Mouse (Mus musculus) gastrocnemius, postnatal 14 days (tissue): Measurements from ENCODE around the gene Pin1. TPM values are rescaled to one million over a fixed set of nuclear protein-coding genes. Genes with fewer than 3 reads are reported as not detected.
"Not testable (repeated sequence)": the region's sequence is repeated elsewhere in the genome, so short reads cannot be mapped to it uniquely, and the experiment has no call there.

Experiments used
- DNase-seq: peaks from one replicate; pipeline ENCODE4 v3.0.0; 2021; ENCODE audit warnings: mixed read lengths
- intact Hi-C: fragments of 180-260 bp; cut with DNase I; formaldehyde crosslinking; loops from one replicate; pipeline ENCODE4 v1.15.1; 2025; ENCODE audit warnings: low total_unique reads
- long read RNA-seq, 2 experiments: library from polyadenylated mRNA; stranded (forward); transcript quantifications; one replicate each; pipeline ENCODE4 v2.0.0; 2021
- total RNA-seq, 2 experiments: library from RNA; stranded (reverse); gene quantifications; 2 replicates each; pipeline ENCODE4 v1.2.3; 2021

Pin1 gene
- total RNA-seq: 10 to 100 TPM; 14.6 to 15.5 TPM
- long read RNA-seq, experiment 1, transcript Pin1-201 (4 exons, 3,843 nt): major isoform, 83 of 100 reads
- long read RNA-seq, experiment 1, partial matches to known transcripts: 8 of 100 reads
- long read RNA-seq, experiment 1, other reads (novel, unspliced or antisense): 9 of 100 reads
- long read RNA-seq, experiment 2, transcript Pin1-201 (4 exons, 3,843 nt): major isoform, 79 of 96 reads
- long read RNA-seq, experiment 2, partial matches to known transcripts: 0 of 96 reads
- long read RNA-seq, experiment 2, other reads (novel, unspliced or antisense): 17 of 96 reads

DNA sequence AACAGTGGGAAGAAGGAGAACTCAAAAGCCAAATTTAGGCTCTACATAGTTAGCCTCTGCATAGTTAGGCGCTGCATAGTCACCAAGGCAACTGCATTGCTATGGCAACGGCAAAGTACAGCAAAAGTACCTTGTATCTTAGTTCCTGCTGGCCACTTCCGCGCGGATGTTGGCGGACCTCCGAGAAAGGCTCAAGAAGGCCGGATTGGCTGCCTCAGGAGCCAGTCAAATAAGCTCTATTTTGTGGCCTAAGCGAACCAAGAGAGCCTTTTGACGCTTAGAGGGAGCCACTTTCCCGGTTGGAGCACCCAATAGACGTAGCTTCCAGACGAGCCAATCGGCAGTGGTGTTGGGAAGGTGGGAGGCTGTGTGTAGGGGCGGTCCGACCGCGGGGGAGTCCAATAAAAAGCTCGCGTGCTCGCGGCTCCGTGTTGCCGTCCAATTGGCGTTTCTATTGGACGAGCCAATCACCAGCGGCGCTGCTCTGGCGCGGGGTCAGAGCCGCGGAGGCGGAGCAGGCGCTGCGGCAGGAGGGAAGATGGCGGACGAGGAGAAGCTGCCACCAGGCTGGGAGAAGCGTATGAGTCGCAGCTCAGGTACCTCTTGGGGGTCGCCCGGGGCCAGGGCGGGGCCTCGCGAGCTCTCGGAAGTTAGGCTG lies at the start of gene Pin1:
Gene Pin1, plus strand, starts transcription at position 494 of the 658 bp plus-strand sequence.
- intact Hi-C loops: no loop called here

DNA sequence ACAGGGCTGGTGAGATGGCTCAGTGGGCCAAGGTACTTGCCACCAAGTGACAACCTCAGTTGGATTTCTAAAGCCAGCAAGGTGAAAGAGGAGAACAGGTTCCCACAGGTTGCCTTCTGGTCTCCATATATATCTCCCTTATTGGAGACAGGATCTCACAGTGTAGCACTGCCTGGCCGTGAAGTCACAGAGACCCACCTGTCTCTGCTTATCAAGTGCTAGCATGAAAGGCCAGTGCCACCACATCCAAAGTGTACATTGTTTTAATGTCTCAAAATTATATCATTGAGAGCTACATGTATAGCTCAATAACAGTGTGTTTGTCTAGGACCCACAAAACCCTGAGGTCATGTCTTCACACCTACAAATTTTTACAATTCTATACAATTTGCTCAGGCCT lies 45.6 kb upstream of the Pin1 start:
- DNase-seq: no peak
- intact Hi-C loops: no loop called here

More for the DNA sequence above, at the start of gene Pin1:
- peak; percentile 98 for DNase-seq

DNA sequence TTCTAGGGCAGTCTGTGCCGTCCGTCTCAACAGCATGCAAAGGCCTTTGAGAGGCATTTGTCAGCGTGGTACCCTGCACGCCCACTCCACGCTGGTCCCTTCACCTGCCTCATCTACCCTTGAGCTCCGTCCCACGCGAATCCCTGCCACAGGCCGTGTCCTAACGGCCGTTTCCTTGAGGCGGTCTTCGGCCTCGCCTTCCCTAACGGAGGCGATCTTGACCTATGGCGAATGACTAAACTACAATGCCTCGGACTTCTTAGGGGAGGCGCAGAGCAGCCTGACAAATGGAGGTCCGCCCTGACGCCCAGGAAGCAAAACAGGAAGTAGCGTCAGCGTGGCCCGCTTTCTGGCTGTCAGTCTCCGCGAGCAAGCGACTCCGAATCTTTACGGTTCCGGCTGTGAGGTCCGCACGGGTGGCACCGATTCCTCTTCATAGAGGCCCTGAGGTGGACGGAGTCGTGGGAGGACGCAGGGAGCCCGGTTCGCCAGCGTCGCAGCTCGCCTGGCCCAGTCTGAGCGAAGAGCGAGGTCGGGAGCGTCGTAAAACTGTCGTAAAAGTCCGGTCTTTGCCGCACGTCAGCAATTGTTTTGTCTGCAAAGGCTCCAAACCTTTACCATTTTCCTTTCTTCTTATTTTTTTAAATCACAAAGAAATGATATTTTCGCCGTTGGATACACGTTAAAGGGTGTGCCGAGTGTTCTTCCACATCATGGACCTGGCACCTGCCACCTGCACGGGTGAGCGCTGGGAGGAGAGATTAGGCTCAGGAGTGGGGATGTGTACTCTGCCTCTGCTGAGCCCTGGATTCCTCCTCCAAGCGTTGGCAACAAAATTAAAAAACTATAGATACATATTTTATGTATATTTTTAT lies 44.6 kb upstream of the Pin1 start:
- peak; percentile 83 for DNase-seq
- intact Hi-C loops: no loop called here

DNA sequence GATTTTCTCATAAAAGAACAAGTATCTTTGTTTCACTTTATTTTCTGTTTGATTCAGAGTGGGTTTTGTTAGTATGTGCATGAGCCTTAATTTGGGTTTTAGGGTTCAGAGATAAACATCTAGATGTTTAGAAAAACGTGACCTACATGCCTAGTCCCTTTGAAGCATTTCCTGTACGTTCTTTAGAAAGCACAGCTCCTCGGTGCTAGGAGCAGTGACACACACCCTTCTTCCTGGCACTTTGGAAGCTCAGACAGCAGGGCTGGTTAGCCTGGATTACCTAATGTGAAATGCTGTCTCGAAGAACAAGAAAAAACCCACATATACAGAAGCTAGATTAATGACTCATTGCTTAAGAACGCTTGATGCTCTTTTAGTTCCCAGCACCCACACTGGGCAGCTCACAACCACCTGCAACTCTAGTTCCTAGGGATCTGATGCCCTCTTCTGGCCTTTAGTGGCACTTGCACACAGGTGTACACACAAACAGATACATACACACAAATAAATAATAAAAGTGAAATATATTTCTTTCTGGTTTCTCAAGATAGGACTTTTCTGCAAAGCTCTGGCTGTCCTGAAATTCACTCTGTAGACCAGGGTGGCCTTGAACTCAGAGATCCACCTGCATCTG lies 41.9 kb upstream of the Pin1 start:
- no peak for DNase-seq
- intact Hi-C loops: no loop called here

GRCm38 (mm10) chr9:20611976-20612375 lies 39.9 kb upstream of the Pin1 start:
- intact Hi-C loops: no loop called here
- DNase-seq: no peak

DNA sequence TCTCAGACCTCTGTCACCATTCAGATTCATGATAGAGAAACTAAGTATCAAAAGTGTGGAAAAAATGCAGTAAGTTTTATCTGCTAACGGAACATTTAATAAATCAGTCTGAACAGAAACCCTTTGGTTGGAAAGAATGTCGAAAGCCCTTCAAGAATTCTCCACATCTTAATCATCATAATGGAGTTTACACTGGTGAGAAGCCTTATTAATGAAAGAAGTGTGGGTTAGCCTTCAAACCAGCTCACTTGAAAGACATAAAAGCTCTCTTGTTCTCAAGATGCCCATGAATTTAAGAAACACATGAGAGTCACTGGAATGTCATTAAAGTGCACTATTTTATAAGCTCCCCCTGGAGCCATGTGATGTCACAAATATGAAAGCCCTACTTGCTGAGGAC lies 35.2 kb upstream of the Pin1 start:
- DNase-seq: no peak
- intact Hi-C loops: no loop called here

DNA sequence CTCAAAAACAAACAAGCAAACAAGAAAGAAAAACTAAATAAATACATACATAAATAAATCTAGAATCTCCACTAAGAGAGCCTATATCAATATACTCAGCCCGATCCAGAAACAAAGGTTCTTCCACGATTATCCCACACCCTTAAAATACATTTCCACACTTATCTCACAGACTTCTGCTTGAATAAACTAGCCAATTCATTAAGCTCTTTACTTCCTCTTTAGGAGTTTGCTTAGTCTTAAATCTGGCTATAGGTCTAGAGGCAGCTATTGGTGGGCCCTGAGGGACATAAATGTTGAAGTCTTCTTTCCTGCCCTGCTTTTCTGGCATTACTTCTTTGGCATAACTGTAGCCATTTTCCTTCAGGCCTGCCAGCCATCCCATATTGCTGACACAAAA lies 20.6 kb upstream of the Pin1 start:
- intact Hi-C loops: no loop called here
- DNase-seq: no peak

GRCm38 (mm10) chr9:20635676-20636075 lies 16.2 kb upstream of the Pin1 start:
- DNase-seq, intact Hi-C loops: not testable (repeated sequence)

GRCm38 (mm10) chr9:20636256-20636655 lies 15.6 kb upstream of the Pin1 start:
- intact Hi-C loops: no loop called here
- DNase-seq: no peak

DNA sequence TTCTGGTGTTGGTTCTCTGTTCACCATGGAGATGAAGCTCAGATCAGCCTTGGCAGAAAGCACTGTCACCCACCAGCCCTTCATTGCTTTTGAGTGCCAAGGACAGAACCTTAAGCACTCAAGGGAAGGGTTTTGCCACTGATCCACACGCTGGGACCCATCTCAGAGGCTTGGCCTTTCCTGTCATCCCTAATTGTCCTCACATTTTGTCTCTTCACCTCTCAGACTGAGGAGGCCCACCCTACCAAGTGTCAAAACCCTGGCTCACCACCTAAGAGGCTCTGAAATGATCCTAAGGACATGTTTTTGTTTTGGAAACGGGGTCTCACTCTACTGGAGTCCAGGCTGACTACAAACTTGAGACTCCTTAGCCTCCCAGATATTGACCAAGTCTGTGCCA lies 15.1 kb upstream of the Pin1 start:
- DNase-seq: no peak
- intact Hi-C loops: no loop called here

- intact Hi-C loops: no loop called here
- DNase-seq: no peak
Observed at GRCm38 (mm10) chr9:20638552-20638951, 13.3 kb upstream of the Pin1 start.

- DNase-seq: no peak
- intact Hi-C loops: no loop called here
Observed at GRCm38 (mm10) chr9:20639486-20639885, 12.4 kb upstream of the Pin1 start.

GRCm38 (mm10) chr9:20641501-20641900 lies 10.4 kb upstream of the Pin1 start:
- intact Hi-C loops: no loop called here
- DNase-seq: no peak

GRCm38 (mm10) chr9:20642101-20642895 lies 9.6 kb upstream of the Pin1 start, which contains the start of gene Ubl5:
Ubl5 (plus strand) TSS chr9:20642878.
- DNase-seq: peak; percentile 91
- intact Hi-C loops: no loop called here

DNA sequence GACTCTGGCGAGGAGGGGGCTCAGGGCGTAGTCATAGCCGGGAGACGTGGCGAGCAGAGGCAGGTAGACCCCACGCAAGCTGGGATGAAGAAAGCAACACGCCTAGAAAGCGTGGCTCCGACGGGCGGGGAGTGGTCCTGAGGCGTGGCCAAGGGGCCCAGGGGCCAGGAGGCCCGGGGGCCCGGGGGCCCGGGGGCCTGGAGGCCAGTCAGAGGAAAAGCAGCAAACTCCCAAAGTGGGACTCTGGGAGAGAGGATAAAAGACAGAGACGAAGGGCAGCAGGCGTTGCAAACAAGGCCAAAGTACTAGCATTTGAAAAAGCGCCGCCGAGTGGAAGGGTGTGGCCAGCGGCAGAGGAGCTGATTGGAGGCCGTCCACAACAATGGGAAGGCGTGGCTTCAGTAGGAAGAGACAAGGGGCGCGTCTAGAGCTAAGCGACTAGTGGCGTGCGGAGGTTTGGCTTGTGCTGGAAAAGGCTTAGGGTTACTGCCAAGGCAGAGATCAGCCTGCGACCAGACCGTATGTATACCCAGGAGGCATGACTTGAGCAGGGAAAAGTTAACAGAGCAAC lies 8.9 kb upstream of the Pin1 start:
- intact Hi-C loops: no loop called here

DNA sequence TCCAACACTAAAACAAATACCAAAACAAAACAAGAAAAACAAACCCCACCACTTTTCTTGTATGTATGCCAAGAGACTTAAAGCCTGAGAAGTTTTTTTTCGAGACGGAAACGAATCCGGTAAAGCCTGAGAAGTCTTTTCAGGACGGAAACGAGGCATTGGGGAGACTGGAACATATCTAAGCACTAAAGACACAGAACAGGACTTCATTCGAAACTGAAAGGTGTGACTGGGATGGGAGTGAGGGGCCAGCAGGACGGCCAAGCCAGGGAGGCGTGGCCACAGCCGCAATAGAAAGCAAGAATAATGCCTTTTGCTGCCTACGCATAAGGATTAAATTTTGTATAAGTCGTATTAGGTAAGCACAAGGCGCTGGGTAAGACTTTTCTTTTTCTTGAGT lies 8.1 kb upstream of the Pin1 start:
- DNase-seq: no peak
- intact Hi-C loops: no loop called here

More for the DNA sequence above, 8.9 kb upstream of the Pin1 start:
- DNase-seq: peak; percentile 88

DNA sequence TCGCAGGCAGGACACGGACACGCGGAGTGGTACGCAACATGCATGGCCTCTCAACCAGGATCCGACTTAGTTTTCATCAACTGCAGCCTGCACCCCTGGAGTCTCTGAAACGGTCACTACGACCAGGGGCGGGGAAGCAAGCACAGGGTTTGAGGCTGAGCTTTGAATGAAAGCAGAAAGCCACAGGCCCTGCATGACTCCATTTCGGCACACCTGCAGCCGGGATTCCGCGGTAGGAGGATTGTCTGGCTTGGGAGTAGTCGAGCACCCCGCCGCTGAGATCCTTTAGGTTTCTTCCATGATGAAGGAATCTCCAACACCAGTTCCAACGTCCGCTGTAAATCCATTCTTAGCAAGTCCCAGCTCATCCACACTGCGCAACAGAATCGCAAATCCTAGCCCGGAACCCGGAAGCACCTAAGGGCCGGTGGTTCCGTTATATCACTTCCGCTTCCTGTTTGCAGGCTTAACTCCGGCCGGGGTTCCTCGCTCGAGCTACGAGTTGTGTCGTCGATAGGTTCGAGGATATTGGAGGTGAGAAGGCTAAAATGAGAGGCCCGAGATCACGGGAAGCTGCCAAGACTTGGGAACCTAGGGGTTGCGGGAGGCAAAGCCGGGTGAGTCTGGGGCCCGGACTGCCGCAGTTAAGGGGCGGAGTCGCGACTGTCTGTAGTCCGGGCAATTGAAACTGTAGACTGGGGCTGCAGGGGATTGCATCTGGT lies 7.4 kb upstream of the Pin1 start, which contains the start of gene Fbxl12:
Gene Fbxl12, minus strand, starts transcription at position 408 of the 722 bp plus-strand sequence.
- intact Hi-C loops: no loop called here
- peak; percentile 69 for DNase-seq

- intact Hi-C loops: no loop called here
- DNase-seq: no peak
Observed at GRCm38 (mm10) chr9:20645121-20645520, 6.8 kb upstream of the Pin1 start.
